Mouse (Mus musculus): ENCODE measurements around the gene E2f6. TPM values are rescaled to one million over a fixed set of nuclear protein-coding genes. Genes with fewer than 3 reads are reported as not detected.

The E2f6 gene
- total and polyA plus RNA-seq, 2 experiments: 8.8 to 10.9 TPM

DNA sequence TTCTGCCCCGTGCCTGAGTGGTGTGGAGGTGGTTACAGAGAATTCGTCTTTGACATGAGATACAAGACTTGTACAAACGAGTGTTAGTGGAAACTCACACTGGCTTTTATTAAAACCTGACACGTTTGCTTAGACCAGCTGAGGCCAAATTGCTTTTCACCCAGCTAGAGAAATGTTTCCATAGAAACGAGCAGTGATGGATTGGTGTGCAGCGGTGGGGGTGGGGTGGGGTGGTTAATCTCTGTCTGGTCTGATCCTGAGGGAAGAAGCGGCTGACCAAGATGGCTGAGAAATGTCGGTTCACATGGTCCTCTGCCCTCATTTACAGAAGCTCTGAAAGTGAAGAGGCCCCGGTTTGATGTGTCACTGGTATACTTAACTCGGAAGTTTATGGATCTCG lies 7.8 kb downstream of the E2f6 start:
- H3K79me2 ChIP-seq (ENCODE audit: control insufficient read depth, insufficient read depth, low read length): no peaks in the 10 kb centered on the region
- no peak for TF ChIP-seq POLR2A (IDR thresholded peaks at IDR 0.05; ENCODE audit: extremely low read depth, insufficient read depth, low read length)
- DNase-seq (ENCODE audit: extremely low read depth, low read depth, low spot score): no peak
- H3K4me3 ChIP-seq (ENCODE audit: insufficient read depth, low read depth, low read length): no peak overlapping the region
- H3K4me1 ChIP-seq (ENCODE audit: control insufficient read depth, insufficient read depth, low read length): no peaks in the 10 kb centered on the region
- H3K36me3 ChIP-seq (ENCODE audit: control insufficient read depth, insufficient read depth, low read length): peaks cover 24% of the 10 kb centered on the region
- H3K9ac ChIP-seq (ENCODE audit: low read depth, low read length): no peak overlapping the region
- H3K27ac ChIP-seq (replicated peaks; ENCODE audit: insufficient read depth, low read depth, low read length): no peak overlapping the region
- WGBS: 92% methylated on average over 11 of the region's 11 CpGs
- H3K27me3 ChIP-seq (ENCODE audit: control insufficient read depth, insufficient read depth, low read length): no peaks in the 10 kb centered on the region

DNA sequence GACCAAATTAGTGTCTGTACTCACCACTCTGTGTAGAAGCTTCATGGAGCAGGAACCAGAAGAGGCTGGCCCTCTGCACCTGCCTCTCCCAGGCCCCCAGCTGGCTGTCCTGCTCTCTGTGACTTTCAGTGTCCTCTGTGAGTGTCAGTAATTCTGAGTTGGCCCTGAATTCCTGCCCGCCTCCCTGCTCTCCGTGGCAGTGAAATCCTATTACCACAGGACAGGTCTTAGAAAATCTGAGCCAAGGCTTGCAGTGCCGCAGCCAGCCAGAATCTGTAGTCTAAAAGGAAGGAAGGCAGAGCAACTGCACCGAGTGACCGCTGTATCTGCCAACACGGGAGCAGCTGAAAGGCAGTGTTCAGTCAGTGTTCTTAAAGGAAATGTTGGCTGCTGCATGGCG lies 10.0 kb downstream of the E2f6 start:
- no peaks in the 10 kb centered on the region for H3K4me1 ChIP-seq (ENCODE audit: control insufficient read depth, insufficient read depth, low read length)
- no peak overlapping the region for H3K27ac ChIP-seq (replicated peaks; ENCODE audit: insufficient read depth, low read depth, low read length)
- DNase-seq (ENCODE audit: extremely low read depth, low read depth, low spot score): no peak
- WGBS: 84% methylated on average over 7 of the region's 7 CpGs
- no peak overlapping the region for H3K9ac ChIP-seq (ENCODE audit: low read depth, low read length)
- no peak overlapping the region for H3K4me3 ChIP-seq (ENCODE audit: insufficient read depth, low read depth, low read length)
- peaks cover 24% of the 10 kb centered on the region for H3K36me3 ChIP-seq (ENCODE audit: control insufficient read depth, insufficient read depth, low read length)
- H3K27me3 ChIP-seq (ENCODE audit: control insufficient read depth, insufficient read depth, low read length): no peaks in the 10 kb centered on the region
- H3K79me2 ChIP-seq (ENCODE audit: control insufficient read depth, insufficient read depth, low read length): no peaks in the 10 kb centered on the region
- TF ChIP-seq CTCF (IDR thresholded peaks at IDR 0.05; ENCODE audit: low read depth, low read length) (no peak), POLR2A (IDR thresholded peaks at IDR 0.05; ENCODE audit: extremely low read depth, insufficient read depth, low read length) (no peak)

DNA sequence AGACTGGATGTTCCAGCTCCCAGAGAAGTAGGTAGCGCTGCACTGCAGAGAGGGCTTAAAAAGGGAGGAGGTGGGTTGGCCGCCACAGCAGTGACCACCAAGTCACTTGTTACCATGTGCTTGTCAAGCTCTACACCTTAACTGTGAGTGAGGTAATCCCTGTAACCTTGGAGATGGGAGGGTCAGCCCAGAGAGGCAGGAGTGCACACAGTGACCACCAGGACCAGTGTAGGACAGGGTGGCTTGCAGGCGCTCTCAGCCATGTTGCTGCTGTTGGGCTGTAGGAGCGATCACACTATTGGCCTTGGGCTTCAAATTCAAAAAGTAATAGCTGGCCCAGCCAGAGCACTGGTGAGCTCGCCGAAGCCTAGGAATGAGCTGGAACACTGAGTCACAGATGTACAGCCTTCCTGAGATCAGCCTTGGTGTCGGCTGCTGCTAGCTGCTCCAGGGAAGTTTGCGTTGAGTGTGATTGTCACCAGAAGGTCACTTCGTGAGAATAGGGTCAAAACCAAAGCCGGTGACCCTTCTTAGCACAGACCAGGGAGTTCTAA lies 11.5 kb downstream of the E2f6 start:
- WGBS: 95% methylated on average over 10 of the region's 10 CpGs
- TF ChIP-seq POLR2A (IDR thresholded peaks at IDR 0.05; ENCODE audit: extremely low read depth, insufficient read depth, low read length): no peak
- TF ChIP-seq CTCF (IDR thresholded peaks at IDR 0.05; ENCODE audit: low read depth, low read length): no peak
- DNase-seq (ENCODE audit: extremely low read depth, low read depth, low spot score): no peak

DNA sequence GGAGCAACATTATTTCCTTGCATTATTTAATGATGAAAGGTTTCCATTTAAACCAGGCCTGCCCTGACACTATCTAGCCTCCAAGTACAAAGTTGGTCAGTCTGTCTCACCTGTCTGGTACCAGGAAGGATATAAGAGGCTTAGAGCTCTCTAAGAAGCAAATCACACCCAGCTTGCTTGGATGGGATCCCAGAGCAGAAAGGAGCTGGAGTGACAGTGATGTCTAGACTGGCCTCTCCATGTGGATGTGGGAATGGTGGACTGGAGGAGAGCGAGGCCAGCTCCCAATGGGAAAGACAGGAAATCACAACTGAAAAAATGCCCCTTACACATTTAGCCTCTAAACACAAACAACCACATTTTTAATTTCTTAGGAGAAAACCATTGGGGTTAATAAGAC lies 12.9 kb downstream of the E2f6 start:
- no peaks in the 10 kb centered on the region for H3K4me1 ChIP-seq (ENCODE audit: control insufficient read depth, insufficient read depth, low read length)
- no peak overlapping the region for H3K27ac ChIP-seq (replicated peaks; ENCODE audit: insufficient read depth, low read depth, low read length)
- H3K4me3 ChIP-seq (ENCODE audit: insufficient read depth, low read depth, low read length): no peak overlapping the region
- no peak overlapping the region for H3K9ac ChIP-seq (ENCODE audit: low read depth, low read length)
- H3K27me3 ChIP-seq (ENCODE audit: control insufficient read depth, insufficient read depth, low read length): no peaks in the 10 kb centered on the region
- peaks cover 22% of the 10 kb centered on the region for H3K36me3 ChIP-seq (ENCODE audit: control insufficient read depth, insufficient read depth, low read length)
- WGBS: 97% methylated on average over 1 of the region's 1 CpGs
- TF ChIP-seq POLR2A (IDR thresholded peaks at IDR 0.05; ENCODE audit: extremely low read depth, insufficient read depth, low read length) (no peak), CTCF (IDR thresholded peaks at IDR 0.05; ENCODE audit: low read depth, low read length) (no peak)
- DNase-seq (ENCODE audit: extremely low read depth, low read depth, low spot score): no peak
- H3K79me2 ChIP-seq (ENCODE audit: control insufficient read depth, insufficient read depth, low read length): no peaks in the 10 kb centered on the region

More for the DNA sequence above, 11.5 kb downstream of the E2f6 start:
- H3K36me3 ChIP-seq (ENCODE audit: control insufficient read depth, insufficient read depth, low read length): peaks cover 27% of the 10 kb centered on the region
- no peaks in the 10 kb centered on the region for H3K79me2 ChIP-seq (ENCODE audit: control insufficient read depth, insufficient read depth, low read length)
- no peak overlapping the region for H3K9ac ChIP-seq (ENCODE audit: low read depth, low read length)
- H3K4me3 ChIP-seq (ENCODE audit: insufficient read depth, low read depth, low read length): no peak overlapping the region
- no peaks in the 10 kb centered on the region for H3K27me3 ChIP-seq (ENCODE audit: control insufficient read depth, insufficient read depth, low read length)
- no peaks in the 10 kb centered on the region for H3K4me1 ChIP-seq (ENCODE audit: control insufficient read depth, insufficient read depth, low read length)
- no peak overlapping the region for H3K27ac ChIP-seq (replicated peaks; ENCODE audit: insufficient read depth, low read depth, low read length)

DNA sequence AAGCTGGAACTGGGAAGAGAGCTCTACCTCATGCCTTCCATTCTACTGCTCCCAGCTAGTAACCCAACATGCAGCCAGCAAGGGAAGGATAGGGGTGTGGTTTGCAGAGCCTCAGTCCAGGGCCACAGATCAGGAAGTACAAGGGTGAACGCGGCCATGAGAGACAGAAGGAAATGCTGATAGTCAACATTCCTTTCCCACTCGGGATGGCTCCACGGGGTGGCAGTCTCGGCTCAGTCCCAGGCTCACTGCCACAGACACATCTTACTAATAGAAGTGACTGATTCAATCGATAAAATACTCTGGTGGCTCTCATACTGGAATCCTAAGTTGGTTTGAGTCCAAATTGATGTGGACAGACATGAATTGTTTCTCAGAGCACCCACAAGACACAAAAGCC lies 17.7 kb downstream of the E2f6 start:
- Histone ChIP-seq H3K27ac (replicated peaks; ENCODE audit: insufficient read depth, low read depth, low read length) (no peak overlapping the region), H3K4me3 (ENCODE audit: insufficient read depth, low read depth, low read length) (no peak overlapping the region), H3K9ac (ENCODE audit: low read depth, low read length) (no peak overlapping the region), H3K4me1 (ENCODE audit: control insufficient read depth, insufficient read depth, low read length) (no peaks in the 10 kb centered on the region), H3K36me3 (ENCODE audit: control insufficient read depth, insufficient read depth, low read length) (peaks cover 2% of the 10 kb centered on the region; the same call in 1 of the 2 replicates), H3K27me3 (ENCODE audit: control insufficient read depth, insufficient read depth, low read length) (no peaks in the 10 kb centered on the region), H3K79me2 (ENCODE audit: control insufficient read depth, insufficient read depth, low read length) (no peaks in the 10 kb centered on the region)
- peak; percentile 70 for DNase-seq (ENCODE audit: extremely low read depth, low read depth, low spot score)
- WGBS: 11% methylated on average over 6 of the region's 6 CpGs
- TF ChIP-seq POLR2A (IDR thresholded peaks at IDR 0.05; ENCODE audit: extremely low read depth, insufficient read depth, low read length): no peak
- TF ChIP-seq CTCF (IDR thresholded peaks at IDR 0.05; ENCODE audit: low read depth, low read length): peak; percentile 92

DNA sequence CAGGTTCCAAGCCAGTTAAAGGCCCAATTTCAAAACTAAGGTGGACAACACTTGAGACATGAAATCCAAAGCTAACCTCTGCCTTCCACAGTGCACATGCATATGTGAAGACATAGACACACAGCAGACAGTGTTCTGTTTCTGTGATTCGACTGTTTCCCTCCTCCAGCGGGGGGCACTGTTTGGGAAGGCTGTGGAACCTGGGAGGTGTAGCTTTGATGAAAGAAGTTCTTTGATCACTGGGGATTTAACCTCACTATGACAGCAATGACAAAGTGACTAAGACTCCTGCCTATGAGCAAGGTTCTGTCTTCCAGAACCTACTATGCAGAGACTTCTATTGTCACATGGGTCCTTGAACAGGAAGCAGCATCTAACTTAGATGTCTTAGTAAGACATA lies 19.0 kb downstream of the E2f6 start:
- Histone ChIP-seq H3K27ac (replicated peaks; ENCODE audit: insufficient read depth, low read depth, low read length) (no peak overlapping the region), H3K27me3 (ENCODE audit: control insufficient read depth, insufficient read depth, low read length) (no peaks in the 10 kb centered on the region), H3K9ac (ENCODE audit: low read depth, low read length) (no peak overlapping the region), H3K79me2 (ENCODE audit: control insufficient read depth, insufficient read depth, low read length) (no peaks in the 10 kb centered on the region), H3K4me3 (ENCODE audit: insufficient read depth, low read depth, low read length) (no peak overlapping the region), H3K4me1 (ENCODE audit: control insufficient read depth, insufficient read depth, low read length) (no peaks in the 10 kb centered on the region), H3K36me3 (ENCODE audit: control insufficient read depth, insufficient read depth, low read length) (peaks cover 2% of the 10 kb centered on the region; the same call in 1 of the 2 replicates)
- TF ChIP-seq POLR2A (IDR thresholded peaks at IDR 0.05; ENCODE audit: extremely low read depth, insufficient read depth, low read length) (no peak), CTCF (IDR thresholded peaks at IDR 0.05; ENCODE audit: low read depth, low read length) (peak; percentile 35; the same call in 1 of the 2 replicates)
- WGBS: 74% methylated on average over 2 of the region's 2 CpGs
- no peak for DNase-seq (ENCODE audit: extremely low read depth, low read depth, low spot score)
